In genomic region chr4:145199982-145200699, GRCm38 (mm10) we compare ENCODE assay signal across 8 mouse cellular contexts. TPM values are rescaled to one million over a fixed set of nuclear protein-coding genes. Genes with fewer than 3 reads are reported as not detected.
A peak's percentile ranks its signal among the peaks of the same experiment; 100 is the strongest.
DNase-seq lines count a peak whose midpoint lies in the region; ATAC-seq and TF ChIP-seq lines count a peak whose summit lies in the region.

No protein-coding gene starts in this region.

- no peaks in the 10 kb centered on the region for H3K9me3 ChIP-seq in kidney, postnatal 0 days (replicated peaks; ENCODE audit: low read length)

- DNase-seq in kidney, postnatal 0 days (ENCODE audit: low spot score): peak; percentile 74
- no peak for DNase-seq in kidney, adult 18-20 months
- DNase-seq in heart, adult 9 months (ENCODE audit: low spot score in 2 of 2): peak; percentile 69 to 73
- DNase-seq in layer of hippocampus, postnatal 36 days: peak; percentile 49 to 54
- DNase-seq in cerebellum, adult 9-11 months: no peak
- DNase-seq in urinary bladder, adult 2 months (ENCODE audit: low spot score): no peak

- H3K27ac ChIP-seq in kidney, postnatal 0 days: peak overlapping the region; percentile 25; the same call in 1 of the 2 replicates

- H3K27me3 ChIP-seq in kidney, postnatal 0 days (ENCODE audit: insufficient read depth, low read length): no peaks in the 10 kb centered on the region

- 0 out of 2 replicates have a peak, but pooled peaks cover 3% of the 10 kb centered on the region for H3K4me1 ChIP-seq in kidney, postnatal 0 days (replicated peaks; ENCODE audit: insufficient read depth, low read length)

- H3K4me2 ChIP-seq in kidney, postnatal 0 days (ENCODE audit: low read length): peak overlapping the region; percentile 16; the same call in 1 of the 2 replicates

- ATAC-seq in kidney, postnatal 0 days (replicated peaks; ENCODE audit: low FRiP score, low read depth): peak; percentile 33; the same call in 1 of the 2 replicates
- peak; percentile 26 for ATAC-seq in activated CD4-positive, CD25-positive, alpha-beta regulatory T cell, adult 4 months
- ATAC-seq in megakaryocyte-erythroid progenitor cell, adult 5-6 weeks (replicated peaks; ENCODE audit: low FRiP score, low TSS enrichment, poor library complexity, severe bottlenecking): peak; percentile 85

- no peak overlapping the region for H3K9ac ChIP-seq in kidney, postnatal 0 days (ENCODE audit: low read depth, low read length)

- WGBS in kidney, postnatal 0 days: 18% methylated on average over 11 of the region's 11 CpGs

- no peaks in the 10 kb centered on the region for H3K36me3 ChIP-seq in kidney, postnatal 0 days (ENCODE audit: insufficient read depth, low read length)

- no peak overlapping the region for H3K4me3 ChIP-seq in kidney, postnatal 0 days (replicated peaks; ENCODE audit: low read depth, low read length)

- TF ChIP-seq CTCF in kidney, postnatal 0 days (IDR thresholded peaks at IDR 0.05; ENCODE audit: low read depth): no peak

RNA-seq across cellular contexts. Expression of gene Vps13d, which starts 5.3 kb away (rescaled TPM):
- polyA plus RNA-seq in kidney, postnatal 0 days (2015; fragmentation: Nextera tagmentation; extraction: Ambion mirVana): 14.7 and 15.2 TPM in 2 replicates
- polyA plus RNA-seq in activated CD4-positive, CD25-positive, alpha-beta regulatory T cell, adult 4 months (2017; shearing (Covaris generic)): 10 to 100 TPM in 1 of 2 experiments, 1 to 10 TPM in 1; 9.2 to 17.9 TPM
- 10 to 100 TPM; 66.2 to 71.8 TPM for total RNA-seq in layer of hippocampus, postnatal 36 days (2021)
- total RNA-seq in megakaryocyte-erythroid progenitor cell, adult 5-6 weeks (2014; fragmentation: Nextera tagmentation): 37.1 and 58.5 TPM in 2 replicates
- 35.8 and 59.8 TPM in 2 replicates for total RNA-seq in megakaryocyte-erythroid progenitor cell, adult 5-6 weeks (2017)
- 39.3 TPM in 2 replicates for polyA plus RNA-seq in urinary bladder, adult 2 months (2012; rRNA removed)

RNA-seq across cellular contexts. Expression of gene Tnfrsf1b, which starts 46.5 kb away (rescaled TPM):
- polyA plus RNA-seq in kidney, postnatal 0 days (2015; fragmentation: Nextera tagmentation; extraction: Ambion mirVana): 2.5 TPM in 2 replicates
- 100 to 1,000 TPM in 1 of 2 experiments, 10 to 100 TPM in 1; 87.9 to 139 TPM for polyA plus RNA-seq in activated CD4-positive, CD25-positive, alpha-beta regulatory T cell, adult 4 months (2017; shearing (Covaris generic))
- 1 to 10 TPM; 2.2 to 4.2 TPM for total RNA-seq in layer of hippocampus, postnatal 36 days (2021)
- total RNA-seq in megakaryocyte-erythroid progenitor cell, adult 5-6 weeks (2014; fragmentation: Nextera tagmentation): 2.3 and 4.9 TPM in 2 replicates
- total RNA-seq in megakaryocyte-erythroid progenitor cell, adult 5-6 weeks (2017): 1.9 and 3.7 TPM in 2 replicates
- 10.5 TPM in 2 replicates for polyA plus RNA-seq in urinary bladder, adult 2 months (2012; rRNA removed)

Comparison
In these comparisons a context has a peak if more than half of its experiments do, and no peak if none do; other contexts are left out.
1. DNase-seq: peak in kidney, postnatal 0 days (single experiment), heart, adult 9 months (2 of 2) and layer of hippocampus, postnatal 36 days (2 of 2); none in kidney, adult 18-20 months (single experiment), cerebellum, adult 9-11 months (single experiment) and urinary bladder, adult 2 months (single experiment).
2. ATAC-seq: peak in every context shown above with its lines; median percentile 85 in megakaryocyte-erythroid progenitor cell, adult 5-6 weeks; 33 in kidney, postnatal 0 days; 26 in activated CD4-positive, CD25-positive, alpha-beta regulatory T cell, adult 4 months.